Mouse (Mus musculus) cerebellum, postnatal 25 days (tissue): ENCODE data around the gene Hoxa13.

Experiments used
- DNase-seq, 2 experiments: peaks; one replicate each; pipeline ENCODE4 v3.0.0; 2021; ENCODE audit warnings: mixed read lengths in 2 of 2

Hoxa13 gene

DNA sequence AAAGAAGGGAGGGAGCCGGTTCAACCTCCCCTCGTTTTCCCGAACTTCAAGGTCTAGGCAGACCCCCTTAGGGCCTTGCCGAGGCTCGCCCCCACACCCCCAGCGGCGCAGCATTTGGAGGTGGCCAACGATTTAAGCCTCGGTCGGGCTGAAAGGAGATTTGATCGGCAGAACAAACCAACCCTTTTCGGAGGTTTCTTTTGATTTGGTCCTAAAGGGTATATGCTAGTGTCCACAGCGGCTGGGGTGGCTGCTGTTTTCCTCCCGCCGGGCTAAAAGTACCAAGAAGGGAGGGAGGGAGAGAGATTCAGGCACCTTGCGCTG is 11.3 kb downstream of the Hoxa13 start:
- DNase-seq: no peak

DNA sequence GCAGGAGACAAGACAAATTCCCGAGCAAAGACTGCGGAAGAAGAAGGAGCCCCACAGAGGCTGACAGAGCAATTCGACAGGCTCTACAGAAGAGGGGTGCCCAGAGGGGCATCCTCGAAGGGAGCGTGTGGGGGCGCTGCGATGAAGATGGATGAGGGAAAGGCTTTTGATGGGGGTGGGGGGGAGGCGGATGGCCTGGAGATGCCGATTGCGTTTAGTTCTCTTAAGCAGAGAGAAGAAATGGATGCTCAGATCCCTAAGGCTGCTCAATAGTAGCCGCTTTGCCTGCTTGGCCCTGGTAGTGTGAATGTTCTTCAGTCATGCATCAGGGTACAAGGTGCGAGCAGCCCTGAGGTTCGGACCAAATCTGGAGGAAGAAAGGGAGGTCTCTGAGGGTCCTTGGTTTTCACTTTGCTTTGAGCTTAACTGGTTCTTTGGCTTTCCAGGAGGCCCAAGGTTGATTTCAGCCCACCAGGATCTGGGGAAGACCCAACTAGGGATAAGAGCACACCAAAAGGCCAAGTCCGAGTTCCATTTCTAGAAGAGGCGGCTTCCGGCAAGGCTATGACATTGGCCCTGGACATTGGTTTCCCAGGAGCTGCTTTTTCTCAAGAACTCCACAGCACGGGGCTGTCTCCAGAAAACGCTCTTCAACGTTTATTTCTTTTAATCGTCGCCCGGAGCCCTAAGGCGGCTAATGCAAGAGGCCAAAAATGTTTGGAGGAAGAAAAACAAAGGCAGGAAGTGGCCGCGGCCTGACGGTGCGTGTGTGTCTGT is 11.9 kb downstream of the Hoxa13 start:
- no peak for DNase-seq

- no peak for DNase-seq
Measured at GRCm38 (mm10) chr6:52247766-52248637, 12.7 kb downstream of the Hoxa13 start.

DNA sequence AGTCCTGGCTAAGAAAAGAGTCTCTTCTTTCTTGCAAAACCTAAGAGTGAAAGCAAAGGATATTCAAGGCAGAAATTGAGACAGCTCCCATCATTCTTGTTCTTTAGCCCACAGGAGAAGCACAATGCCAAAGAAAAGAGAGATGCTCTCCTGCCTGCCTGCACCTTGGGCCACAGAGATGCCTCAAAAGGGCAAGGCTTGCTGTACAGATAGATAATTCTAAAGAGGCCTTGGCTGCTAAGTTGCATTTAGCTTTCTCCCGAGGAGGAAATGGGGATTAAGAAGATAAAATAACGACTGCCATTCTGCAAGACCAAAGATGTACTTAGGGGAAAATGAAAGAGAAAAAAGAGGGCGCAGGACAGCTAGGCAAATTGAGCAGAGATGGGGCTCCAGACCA is 13.8 kb downstream of the Hoxa13 start:
- DNase-seq: no peak

DNA sequence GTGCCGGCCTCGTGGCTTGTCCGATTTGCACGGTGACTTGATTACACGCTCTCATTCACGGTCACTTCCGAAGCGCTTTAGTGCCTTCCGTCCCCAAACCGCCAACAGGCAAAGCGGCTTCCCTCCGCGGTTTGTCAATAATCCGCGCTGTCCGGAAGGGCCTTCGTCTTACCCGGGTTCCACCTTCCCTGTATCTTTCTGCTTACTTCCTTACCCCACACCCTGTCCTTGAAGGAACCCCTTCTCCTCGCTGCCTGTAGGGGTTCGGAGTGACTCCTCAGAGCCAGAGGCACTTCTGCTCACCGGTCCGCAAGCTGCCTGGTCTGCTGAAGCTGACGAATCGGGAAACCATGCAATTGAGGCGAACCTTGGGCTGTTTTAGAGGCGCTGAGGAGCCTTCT is 14.3 kb downstream of the Hoxa13 start:
- no peak for DNase-seq

DNA sequence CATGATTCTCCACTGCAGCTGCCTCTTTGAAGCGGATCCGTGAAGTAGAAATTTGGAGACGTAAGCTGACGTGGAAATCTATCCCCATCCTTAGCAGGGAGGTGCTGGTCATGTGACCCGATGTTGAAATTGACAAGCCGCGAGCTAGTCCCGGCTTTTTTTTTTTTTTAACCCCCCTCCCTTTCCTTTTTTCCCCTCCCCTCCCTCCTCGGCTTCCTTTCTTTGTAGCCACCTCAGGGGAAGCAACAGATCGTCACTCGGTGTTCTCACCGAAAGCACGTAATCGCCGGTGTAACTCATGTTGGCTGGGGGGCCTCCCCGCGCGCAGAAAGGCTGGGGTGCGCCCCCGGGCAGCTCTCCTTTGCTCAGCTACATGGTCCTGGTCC is 14.9 kb downstream of the Hoxa13 start, which contains the start of gene Hoxa11:
TSS of gene Hoxa11 (minus strand) at position 54 of the 386 bp plus-strand sequence.
- no peak for DNase-seq

DNA sequence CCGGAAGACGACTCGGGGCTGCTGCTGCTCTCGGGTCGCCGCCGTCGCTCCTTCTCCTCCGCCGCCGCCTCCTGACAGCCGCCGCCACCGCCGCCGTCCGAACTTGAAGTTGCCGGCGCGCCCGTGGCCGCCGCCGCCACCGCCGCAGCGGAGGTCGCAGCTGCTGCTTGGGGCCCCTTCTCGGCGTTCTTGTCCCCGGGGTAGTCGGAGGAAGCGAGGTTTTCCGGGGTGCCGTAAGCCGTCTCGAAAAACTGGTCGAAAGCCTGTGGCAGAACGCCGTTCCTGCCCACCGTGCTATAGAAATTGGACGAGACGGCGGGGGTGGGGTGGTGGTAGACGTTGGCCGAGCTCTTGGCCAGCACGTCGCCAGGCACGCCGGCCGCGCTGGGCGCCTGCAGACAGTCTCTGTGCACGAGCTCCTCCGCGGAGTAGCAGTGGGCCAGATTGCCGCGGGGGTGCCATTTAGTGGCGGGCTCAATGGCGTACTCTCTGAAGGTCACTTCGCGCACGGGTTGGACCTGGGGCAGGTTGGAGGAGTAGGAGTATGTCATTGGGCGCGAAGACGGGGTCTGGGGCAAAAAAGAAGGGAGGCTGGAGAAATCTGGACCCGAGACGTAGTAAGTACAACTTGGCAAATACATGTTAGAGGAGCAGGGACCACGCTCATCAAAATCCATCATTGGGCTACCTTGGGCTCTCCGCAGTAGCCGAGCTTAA is 15.5 kb downstream of the Hoxa13 start:
- no peak for DNase-seq

DNA sequence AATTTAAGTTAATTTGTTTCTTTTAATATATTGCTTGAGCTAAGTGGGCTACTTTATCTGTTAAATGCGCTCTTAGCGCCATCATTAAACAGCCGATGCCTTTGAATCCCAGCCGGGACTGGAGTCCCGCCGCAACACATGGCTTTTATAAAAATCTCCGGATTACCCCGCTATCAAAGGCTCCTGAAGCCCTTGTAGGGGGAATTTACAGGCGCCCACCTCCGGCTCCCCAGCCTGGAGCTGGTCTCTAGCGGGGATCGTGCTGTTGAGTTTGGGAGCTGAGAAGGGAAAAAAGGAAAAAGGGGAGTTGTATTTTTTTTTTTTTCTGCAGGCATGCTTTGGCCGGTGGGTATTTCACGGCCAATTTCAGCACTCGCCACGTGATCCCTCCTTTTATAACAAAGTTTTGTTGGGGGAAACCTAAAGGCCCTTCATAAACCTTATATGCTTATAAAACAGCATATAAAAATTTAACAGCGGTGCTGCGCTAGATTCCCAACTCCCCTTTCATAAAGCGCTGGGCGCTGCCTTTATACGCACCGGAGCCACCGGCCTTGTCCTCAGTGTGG is 16.1 kb downstream of the Hoxa13 start:
- DNase-seq: no peak

GRCm38 (mm10) chr6:52243681-52244121 is 17.0 kb downstream of the Hoxa13 start:
- DNase-seq: no peak

DNA sequence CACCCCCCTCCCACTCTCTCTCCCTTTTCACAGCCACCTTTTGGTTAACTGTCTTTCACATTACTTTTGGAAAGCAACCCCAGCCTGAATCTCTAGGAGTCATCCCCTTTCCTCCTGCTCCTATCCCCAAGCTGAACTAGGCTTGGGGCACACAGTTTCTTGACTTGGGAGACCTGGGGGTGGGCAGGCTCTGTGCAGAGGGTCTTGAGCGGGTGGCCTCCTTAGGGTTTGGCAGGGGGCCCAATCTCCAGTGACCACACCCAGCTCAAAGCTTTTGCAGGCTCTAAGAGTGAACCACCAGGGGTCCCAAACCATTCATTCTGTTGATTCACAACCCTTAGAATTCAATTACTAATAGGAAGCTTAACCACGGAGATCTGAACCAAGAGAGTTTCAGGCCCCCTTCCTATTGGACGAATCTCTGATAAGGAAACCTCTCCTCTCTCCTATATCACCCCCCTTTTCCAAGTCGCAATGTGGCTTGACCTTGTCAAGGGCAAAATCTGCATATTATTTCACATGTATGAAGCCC is 17.8 kb downstream of the Hoxa13 start:
- no peak for DNase-seq

- DNase-seq: no peak
Measured at GRCm38 (mm10) chr6:52241001-52241621, 19.6 kb downstream of the Hoxa13 start.

GRCm38 (mm10) chr6:52240389-52241000 is 20.2 kb downstream of the Hoxa13 start, which contains the start of gene Hoxa10:
TSS of gene Hoxa10 (minus strand) at chr6:52240854.
- DNase-seq: peak in 1 of 2 experiments; percentile 61

- DNase-seq: no peak
Measured at GRCm38 (mm10) chr6:52239625-52240388, 20.9 kb downstream of the Hoxa13 start.

DNA sequence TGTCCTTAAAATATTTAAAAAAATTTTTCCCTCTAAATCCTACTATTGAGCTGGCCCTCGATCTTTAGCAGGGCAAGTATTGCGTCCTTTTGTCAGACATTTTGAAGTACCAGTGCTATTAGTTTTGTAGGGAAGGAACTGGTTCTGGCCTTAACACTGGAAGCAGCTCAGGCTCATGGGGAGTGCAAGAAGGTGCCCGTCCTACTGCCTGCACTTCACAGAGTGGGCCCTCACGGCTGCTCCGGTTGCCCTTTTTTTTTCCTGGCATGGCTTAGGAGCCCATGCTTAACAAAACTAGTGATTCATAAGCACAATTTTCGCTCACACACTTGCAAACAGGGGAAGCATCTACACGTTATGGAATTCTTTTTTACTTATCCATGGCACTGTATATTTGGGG is 21.7 kb downstream of the Hoxa13 start:
- no peak for DNase-seq

DNA sequence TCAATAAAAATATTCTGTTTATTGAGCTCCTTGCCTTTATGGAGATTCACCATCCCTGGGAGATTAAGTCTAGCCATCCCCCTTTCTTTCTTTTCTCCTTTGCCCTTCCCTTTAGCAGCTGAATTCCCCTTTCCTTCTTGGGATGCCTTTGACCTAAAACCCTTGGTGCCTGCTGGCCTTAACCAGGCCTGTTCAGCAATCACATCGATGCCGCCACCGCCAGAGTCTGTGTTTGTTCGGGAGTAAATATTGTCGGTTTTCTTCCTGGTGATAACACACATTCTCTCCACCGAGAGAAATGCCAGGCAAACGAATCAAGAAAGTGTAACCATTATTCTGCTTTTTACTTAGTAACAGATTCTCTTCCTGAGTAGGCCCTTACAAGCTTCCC is 22.5 kb downstream of the Hoxa13 start:
- no peak for DNase-seq

GRCm38 (mm10) chr6:52237346-52238154 is 23.1 kb downstream of the Hoxa13 start:
- no peak for DNase-seq

DNA sequence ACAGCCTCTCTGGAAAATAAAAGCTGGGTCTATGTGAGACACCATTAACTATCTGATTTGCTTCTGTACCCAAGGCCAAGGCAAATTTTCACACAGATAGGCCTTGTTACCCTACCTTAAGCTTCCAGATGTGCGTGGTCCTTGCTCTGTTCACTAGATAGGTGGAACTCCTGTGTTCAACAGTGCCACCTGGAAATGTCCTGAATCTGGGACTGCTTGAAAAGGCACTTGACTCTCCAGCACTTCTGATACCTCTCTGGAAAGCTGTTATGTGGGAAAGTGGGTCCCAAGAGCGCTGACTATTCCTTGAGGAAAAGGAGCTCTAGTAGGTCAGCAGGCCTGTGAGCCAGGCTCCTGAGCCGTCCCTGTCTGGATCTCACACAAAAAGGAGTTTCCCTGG is 23.9 kb downstream of the Hoxa13 start:
- no peak for DNase-seq

GRCm38 (mm10) chr6:52235866-52236265 is 24.8 kb downstream of the Hoxa13 start:
- DNase-seq: no peak

DNA sequence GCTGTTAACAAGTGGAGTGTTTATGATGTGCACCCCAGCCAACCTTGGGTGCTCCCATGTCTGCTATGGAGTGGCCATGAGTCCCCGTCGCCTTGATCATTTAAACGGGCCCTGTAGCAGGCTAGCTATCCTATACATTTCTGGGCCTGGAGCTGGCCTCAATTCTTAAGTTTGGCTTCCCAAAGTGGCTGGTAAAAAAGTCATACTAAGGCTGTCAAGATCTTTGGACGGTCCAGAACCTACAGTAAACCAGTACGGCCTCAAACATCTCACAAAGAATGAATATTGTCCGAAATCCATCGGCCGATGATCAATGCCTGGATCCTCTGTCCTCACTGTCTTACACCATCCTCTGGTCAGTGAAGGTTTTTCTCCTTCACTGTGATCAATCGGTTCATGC is 25.4 kb downstream of the Hoxa13 start:
- no peak for DNase-seq
